Mouse (Mus musculus) neural tube, embryonic 15.5 days (tissue): ENCODE data around the gene Clpb. TPM values are rescaled to one million over a fixed set of nuclear protein-coding genes. Genes with fewer than 3 reads are reported as not detected.

Experiments
- ATAC-seq: fragments of 200-750 bp; cut with Nextera tagmentation; 2 replicates; pipeline ENCODE4 v1.8.0; 2017; ENCODE audit warnings: mild to moderate bottlenecking, moderate TSS enrichment, moderate library complexity; ENCODE audit not compliant: low FRiP score
- H3K27ac ChIP-seq: fragments of 300-500 bp; sonication (generic); replicated peaks from 2 replicates; pipeline ENCODE4 v1.5.1; 2015; ENCODE audit warnings: mild to moderate bottlenecking, inconsistent platforms
- H3K27me3 ChIP-seq: fragments of 300-500 bp; sonication (generic); replicated peaks from 2 replicates; pipeline ENCODE4 v1.6.1; 2015; ENCODE audit warnings: inconsistent platforms
- H3K36me3 ChIP-seq: fragments of 300-500 bp; sonication (generic); 2 replicates; pipeline ENCODE4 v1.6.1; 2015; ENCODE audit warnings: inconsistent platforms
- H3K4me1 ChIP-seq: fragments of 300-500 bp; sonication (generic); 2 replicates; pipeline ENCODE4 v1.6.1; 2015; ENCODE audit warnings: inconsistent platforms
- H3K4me2 ChIP-seq: fragments of 300-500 bp; sonication (generic); 2 replicates; pipeline ENCODE4 v1.6.1; 2015; ENCODE audit warnings: inconsistent platforms, mild to moderate bottlenecking, moderate library complexity
- H3K4me3 ChIP-seq: fragments of 300-500 bp; sonication (generic); replicated peaks from 2 replicates; pipeline ENCODE4 v1.5.1; 2015; ENCODE audit warnings: mild to moderate bottlenecking, inconsistent platforms
- H3K9ac ChIP-seq: fragments of 300-500 bp; sonication (generic); replicated peaks from 2 replicates; pipeline ENCODE4 v1.6.1; 2015; ENCODE audit warnings: mild to moderate bottlenecking, inconsistent platforms
- H3K9me3 ChIP-seq: fragments of 300-500 bp; sonication (generic); replicated peaks from 2 replicates; pipeline ENCODE4 v1.6.1; 2016; ENCODE audit warnings: inconsistent platforms
- WGBS: fragments of 180-500 bp; shearing (Covaris S2); methylation state at CpG from one replicate; pipeline ENCODE4 v1.1.7; 2015; ENCODE audit warnings: mixed read lengths; 5-methylcytosine and 5-hydroxymethylcytosine counted together
- polyA plus RNA-seq: library from polyadenylated mRNA; unstranded; fragments of >200 nt; fragmentation: Nextera tagmentation; extraction: Ambion mirVana; gene quantifications from 2 replicates; pipeline ENCODE4 v1.2.1, GENCODE M21; 2015

Clpb gene
- polyA plus RNA-seq, 1 experiment from 2014 or later: 42.8 TPM

DNA sequence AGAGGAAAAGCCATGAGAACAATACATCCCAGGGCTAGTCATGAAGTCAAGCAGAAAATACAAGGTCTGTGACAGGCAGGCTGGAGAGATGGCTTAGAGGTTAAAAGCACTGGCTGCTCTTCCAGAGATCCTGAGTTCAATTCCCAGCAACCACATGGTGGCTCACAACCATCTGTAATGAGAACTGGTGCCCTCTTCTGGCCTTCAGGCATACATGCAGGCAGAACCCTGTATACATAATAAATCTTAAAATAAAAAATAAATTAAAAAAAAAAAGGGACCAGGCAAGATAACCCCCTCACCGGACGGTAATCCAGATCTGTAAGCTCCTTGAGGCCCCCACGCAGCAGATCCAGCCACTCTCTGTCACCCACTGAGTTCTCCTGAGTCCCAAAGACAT lies 166.9 kb downstream of the Clpb start:
- 96% methylated on average over 3 of the region's 3 CpGs for WGBS

GRCm38 (mm10) chr7:101831437-101831836 lies 168.0 kb downstream of the Clpb start:
- Histone ChIP-seq H3K9me3 (no peaks in the 10 kb centered on the region), H3K27me3 (peaks cover 7% of the 10 kb centered on the region; the same call in 1 of the 2 replicates), H3K4me3 (no peak overlapping the region), H3K36me3 (peaks cover 22% of the 10 kb centered on the region; the same call in 1 of the 2 replicates), H3K9ac (no peak overlapping the region), H3K4me1 (peaks cover 21% of the 10 kb centered on the region), H3K4me2 (no peak overlapping the region), H3K27ac (no peak overlapping the region)
- no peak for ATAC-seq
- 96% methylated on average over 8 of the region's 8 CpGs for WGBS

More for the DNA sequence above, 166.9 kb downstream of the Clpb start:
- H3K4me1 ChIP-seq: peaks cover 15% of the 10 kb centered on the region
- peaks cover 22% of the 10 kb centered on the region; the same call in 1 of the 2 replicates for H3K36me3 ChIP-seq
- no peaks in the 10 kb centered on the region for H3K9me3 ChIP-seq
- no peak overlapping the region for H3K27ac ChIP-seq
- H3K27me3 ChIP-seq: 0 out of 2 replicates have a peak, but pooled peaks cover 4% of the 10 kb centered on the region
- ATAC-seq: no peak
- no peak overlapping the region for H3K4me2 ChIP-seq
- H3K4me3 ChIP-seq: no peak overlapping the region
- no peak overlapping the region for H3K9ac ChIP-seq

DNA sequence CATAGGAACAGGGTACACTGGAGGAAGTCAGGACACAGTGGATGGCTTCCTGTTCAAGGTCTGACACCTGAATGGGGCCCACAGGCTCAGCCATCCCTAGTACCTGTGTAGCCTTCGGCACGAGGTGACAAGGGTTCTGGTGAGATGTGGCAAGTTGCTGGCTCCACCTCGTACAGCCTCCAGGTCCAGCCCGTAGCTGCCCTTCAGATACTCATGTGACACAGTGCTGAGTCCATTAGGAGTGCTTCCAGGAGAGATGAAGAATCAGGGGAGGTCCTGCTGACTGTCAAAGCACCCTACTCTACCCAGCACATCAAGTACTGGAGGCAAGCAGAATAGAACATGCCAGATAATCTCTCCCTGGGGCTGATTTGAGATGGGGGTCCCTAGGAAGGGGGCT lies 168.9 kb downstream of the Clpb start:
- Histone ChIP-seq H3K9me3 (no peaks in the 10 kb centered on the region), H3K36me3 (peaks cover 22% of the 10 kb centered on the region; the same call in 1 of the 2 replicates), H3K9ac (no peak overlapping the region), H3K27ac (no peak overlapping the region), H3K4me3 (no peak overlapping the region), H3K27me3 (peaks cover 7% of the 10 kb centered on the region; the same call in 1 of the 2 replicates), H3K4me1 (peaks cover 31% of the 10 kb centered on the region), H3K4me2 (no peak overlapping the region)
- no peak for ATAC-seq
- 91% methylated on average over 4 of the region's 4 CpGs for WGBS

- Histone ChIP-seq H3K9me3 (no peaks in the 10 kb centered on the region), H3K4me1 (peaks cover 40% of the 10 kb centered on the region), H3K36me3 (peaks cover 17% of the 10 kb centered on the region; the same call in 1 of the 2 replicates), H3K27ac (no peak overlapping the region), H3K4me3 (no peak overlapping the region), H3K9ac (no peak overlapping the region), H3K4me2 (no peak overlapping the region), H3K27me3 (peaks cover 7% of the 10 kb centered on the region; the same call in 1 of the 2 replicates)
- no peak for ATAC-seq
- 83% methylated on average over 5 of the region's 5 CpGs for WGBS
These were observed 169.9 kb downstream of the Clpb start for GRCm38 (mm10) chr7:101833352-101833751.

DNA sequence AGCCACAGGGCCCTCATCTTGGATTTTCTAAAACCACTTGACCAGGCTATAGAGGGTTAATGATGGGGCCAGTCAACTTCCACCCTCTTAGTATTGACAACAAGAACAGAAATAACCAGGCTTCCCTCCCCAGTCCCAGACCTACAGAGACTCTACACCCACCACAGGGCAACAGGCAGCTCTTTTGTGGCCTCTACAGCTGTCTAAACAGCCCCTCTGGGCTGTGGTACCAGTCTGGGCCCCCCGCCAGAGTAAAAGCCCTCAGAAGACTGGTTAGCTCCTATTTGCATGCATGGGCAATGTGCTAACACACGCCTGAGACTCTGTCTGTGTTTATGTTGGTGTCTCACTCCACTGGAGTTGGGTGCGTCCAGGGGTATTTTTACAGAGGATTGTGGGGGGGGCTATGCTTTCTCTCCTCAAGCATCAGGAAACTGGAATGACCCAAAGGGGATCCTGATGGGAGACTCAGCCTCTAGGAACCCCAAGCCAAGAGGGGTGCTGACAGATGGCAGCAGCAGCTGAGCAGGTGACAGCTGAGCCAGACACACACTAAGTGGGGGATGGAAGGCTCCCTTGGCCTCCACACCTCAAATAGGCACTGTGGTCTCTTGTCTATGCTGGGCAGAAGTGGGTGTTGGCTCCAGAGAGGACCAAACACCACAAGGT lies 170.6 kb downstream of the Clpb start:
- H3K36me3 ChIP-seq: peaks cover 17% of the 10 kb centered on the region; the same call in 1 of the 2 replicates
- no peak overlapping the region for H3K4me3 ChIP-seq
- WGBS: 45% methylated on average over 3 of the region's 3 CpGs
- no peak for ATAC-seq
- H3K27ac ChIP-seq: no peak overlapping the region; the same call in 1 of the 2 replicates
- no peaks in the 10 kb centered on the region for H3K9me3 ChIP-seq
- H3K9ac ChIP-seq: no peak overlapping the region
- peaks cover 46% of the 10 kb centered on the region for H3K4me1 ChIP-seq
- peak overlapping the region; percentile 11; the same call in 1 of the 2 replicates for H3K4me2 ChIP-seq
- peaks cover 7% of the 10 kb centered on the region; the same call in 1 of the 2 replicates for H3K27me3 ChIP-seq

GRCm38 (mm10) chr7:101834903-101835302 lies 171.5 kb downstream of the Clpb start:
- Histone ChIP-seq H3K4me3 (peak overlapping the region; percentile 61; the same call in 1 of the 2 replicates), H3K27ac (no peak overlapping the region), H3K36me3 (peaks cover 14% of the 10 kb centered on the region; the same call in 1 of the 2 replicates), H3K4me2 (peak overlapping the region; percentile 99), H3K9me3 (no peaks in the 10 kb centered on the region), H3K9ac (no peak overlapping the region), H3K4me1 (peaks cover 46% of the 10 kb centered on the region), H3K27me3 (peaks cover 7% of the 10 kb centered on the region; the same call in 1 of the 2 replicates)
- WGBS: 57% methylated on average over 3 of the region's 3 CpGs
- ATAC-seq: no peak

GRCm38 (mm10) chr7:101835457-101836109 lies 172.2 kb downstream of the Clpb start:
- Histone ChIP-seq H3K4me3 (peak overlapping the region; percentile 61), H3K9ac (peak overlapping the region; percentile 62; the same call in 1 of the 2 replicates), H3K36me3 (peaks cover 8% of the 10 kb centered on the region; the same call in 1 of the 2 replicates), H3K9me3 (no peaks in the 10 kb centered on the region), H3K27me3 (peaks cover 7% of the 10 kb centered on the region; the same call in 1 of the 2 replicates), H3K4me1 (peaks cover 46% of the 10 kb centered on the region), H3K27ac (peak overlapping the region; percentile 87), H3K4me2 (peak overlapping the region; percentile 99)
- ATAC-seq: no peak
- 41% methylated on average over 5 of the region's 5 CpGs for WGBS

GRCm38 (mm10) chr7:101836271-101837153 lies 173.1 kb downstream of the Clpb start:
- no peaks in the 10 kb centered on the region for H3K9me3 ChIP-seq
- WGBS: under 1% methylated on average over 63 of the region's 63 CpGs
- H3K9ac ChIP-seq: peak overlapping the region; percentile 62
- H3K4me1 ChIP-seq: peaks cover 46% of the 10 kb centered on the region
- H3K4me3 ChIP-seq: peak overlapping the region; percentile 61
- H3K4me2 ChIP-seq: peak overlapping the region; percentile 99
- no peaks in the 10 kb centered on the region for H3K36me3 ChIP-seq
- H3K27me3 ChIP-seq: peaks cover 7% of the 10 kb centered on the region; the same call in 1 of the 2 replicates
- ATAC-seq: peak; percentile 61; the same call in 1 of the 2 replicates
- peak overlapping the region; percentile 87 for H3K27ac ChIP-seq

DNA sequence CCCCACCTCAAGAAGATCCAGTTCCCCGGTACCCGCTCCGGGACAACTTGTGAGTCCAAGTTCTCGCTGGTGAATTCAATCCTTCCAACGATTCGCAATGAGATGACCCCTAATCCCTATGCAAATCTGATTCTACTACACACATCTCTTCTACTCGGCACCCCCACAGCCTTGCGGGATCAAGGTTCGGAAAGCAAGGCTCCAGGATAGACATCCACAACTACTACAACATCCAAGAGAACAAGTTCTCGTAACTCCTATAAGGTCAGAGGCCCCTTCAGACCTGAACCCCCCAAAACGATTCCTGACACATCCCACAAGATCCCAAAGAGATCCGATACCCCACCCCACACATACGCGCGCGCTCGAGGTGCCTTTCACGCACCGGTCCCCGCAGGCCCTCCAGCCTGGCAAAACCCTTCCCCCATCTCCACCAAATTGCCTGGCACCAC lies 173.7 kb downstream of the Clpb start:
- peak; percentile 7; the same call in 1 of the 2 replicates for ATAC-seq
- WGBS: 0% methylated on average over 20 of the region's 20 CpGs

GRCm38 (mm10) chr7:101837606-101838471 lies 174.4 kb downstream of the Clpb start, which contains the start of gene Inppl1:
Gene Inppl1 (minus strand): TSS chr7:101838229.
- ATAC-seq: peak; percentile 70
- under 1% methylated on average over 64 of the region's 64 CpGs for WGBS
- Histone ChIP-seq H3K4me3 (peak within 1 kb of the TSS; percentile 61), H3K9me3 (no peaks in the 10 kb centered on the region), H3K27me3 (peaks cover 7% of the 10 kb centered on the region; the same call in 1 of the 2 replicates), H3K9ac (peak within 1 kb of the TSS; percentile 62), H3K4me2 (peak within 1 kb of the TSS; percentile 99), H3K27ac (peak within 1 kb of the TSS; percentile 87), H3K4me1 (peaks cover 46% of the 10 kb centered on the region), H3K36me3 (no peaks in the 10 kb centered on the region)

More for the DNA sequence above, 173.7 kb downstream of the Clpb start:
- peak overlapping the region; percentile 99 for H3K4me2 ChIP-seq
- peak overlapping the region; percentile 61 for H3K4me3 ChIP-seq
- H3K4me1 ChIP-seq: peaks cover 46% of the 10 kb centered on the region
- peak overlapping the region; percentile 87 for H3K27ac ChIP-seq
- H3K27me3 ChIP-seq: peaks cover 7% of the 10 kb centered on the region; the same call in 1 of the 2 replicates
- H3K36me3 ChIP-seq: no peaks in the 10 kb centered on the region
- H3K9ac ChIP-seq: peak overlapping the region; percentile 62
- no peaks in the 10 kb centered on the region for H3K9me3 ChIP-seq
